Mouse (Mus musculus) B cell, adult 2 months (primary cell): ENCODE measurements around the gene Pglyrp2.
A peak's percentile ranks its signal among the peaks of the same experiment; 100 is the strongest.

Experiments
- DNase-seq, 2 experiments: peaks; one replicate each; pipeline ENCODE4 v3.0.0; 2022

Pglyrp2 gene

DNA sequence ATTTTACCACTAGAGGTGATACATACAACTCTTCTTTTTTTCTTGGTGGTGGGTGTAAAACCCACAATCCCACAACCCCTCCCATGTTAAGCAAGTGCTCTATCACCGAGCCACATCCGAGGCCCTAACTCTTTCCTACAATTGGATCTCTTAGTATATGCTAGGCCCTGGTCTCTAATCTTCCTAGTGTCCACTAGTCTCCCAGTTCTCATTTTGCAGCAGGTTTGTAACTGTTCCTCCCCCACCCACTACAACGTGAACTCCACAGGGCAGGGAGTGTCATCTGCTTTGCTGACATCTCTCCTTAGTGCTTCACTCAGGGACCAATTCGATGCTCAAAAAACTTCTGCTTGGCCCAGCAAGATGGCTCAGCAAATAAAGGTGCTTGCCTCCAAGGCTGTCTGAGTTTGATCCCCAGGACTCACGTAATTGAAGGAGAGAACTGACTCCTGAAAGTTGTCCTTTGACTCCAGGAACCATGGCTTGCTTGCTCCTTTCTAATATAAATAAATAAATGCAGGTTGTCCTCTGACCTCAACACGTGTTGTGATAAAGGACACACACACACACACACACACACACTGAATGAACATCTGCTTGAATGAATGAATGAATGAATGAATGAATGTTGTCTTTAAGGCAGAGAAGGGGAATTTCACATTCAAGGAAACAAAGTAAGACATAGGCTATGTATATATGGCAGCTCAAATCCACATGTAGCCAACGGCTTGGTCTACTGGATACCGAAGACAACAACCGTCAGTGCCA is 21.8 kb downstream of the Pglyrp2 start:
- DNase-seq, result no peak

DNA sequence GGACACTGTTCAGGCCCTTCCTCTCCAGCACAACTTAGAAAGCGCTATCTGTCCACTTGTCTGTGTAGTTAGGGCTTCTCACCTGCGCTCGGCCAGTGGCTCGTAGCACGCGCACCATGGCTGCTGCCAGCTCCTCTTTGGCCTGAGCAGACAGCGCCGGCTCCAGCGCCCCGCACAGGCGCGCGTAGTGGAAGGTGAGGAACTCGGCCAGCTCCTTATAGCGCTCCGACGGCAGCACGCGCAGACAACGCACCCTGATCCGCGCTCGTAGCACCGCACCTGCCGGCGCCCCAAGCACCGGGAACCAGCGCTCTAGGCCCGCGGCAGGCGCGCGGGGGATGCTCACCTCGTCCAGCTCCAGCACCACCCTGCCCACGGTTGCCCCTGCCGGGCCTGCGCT is 27.7 kb downstream of the Pglyrp2 start:
- no peak for DNase-seq

DNA sequence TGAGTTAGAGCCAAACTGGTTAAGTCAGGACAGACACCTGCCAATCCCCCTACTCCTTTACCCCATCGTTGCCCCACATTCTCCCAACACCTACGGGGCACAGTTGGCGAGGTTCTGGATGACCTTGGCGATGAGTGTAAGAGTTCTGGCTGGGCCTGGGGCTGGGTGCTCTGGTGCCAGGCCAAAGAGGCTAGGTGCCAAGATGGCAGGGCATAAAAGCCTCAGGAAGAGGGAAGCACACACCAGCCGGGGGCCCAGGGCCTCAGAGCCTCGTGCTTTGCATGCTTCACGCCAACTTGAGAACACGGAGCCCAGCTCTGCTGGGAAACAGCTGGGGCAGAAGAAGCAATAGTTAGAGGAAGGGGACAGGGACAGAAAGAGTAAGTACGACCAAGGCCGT is 30.0 kb downstream of the Pglyrp2 start:
- DNase-seq, result no peak

DNA sequence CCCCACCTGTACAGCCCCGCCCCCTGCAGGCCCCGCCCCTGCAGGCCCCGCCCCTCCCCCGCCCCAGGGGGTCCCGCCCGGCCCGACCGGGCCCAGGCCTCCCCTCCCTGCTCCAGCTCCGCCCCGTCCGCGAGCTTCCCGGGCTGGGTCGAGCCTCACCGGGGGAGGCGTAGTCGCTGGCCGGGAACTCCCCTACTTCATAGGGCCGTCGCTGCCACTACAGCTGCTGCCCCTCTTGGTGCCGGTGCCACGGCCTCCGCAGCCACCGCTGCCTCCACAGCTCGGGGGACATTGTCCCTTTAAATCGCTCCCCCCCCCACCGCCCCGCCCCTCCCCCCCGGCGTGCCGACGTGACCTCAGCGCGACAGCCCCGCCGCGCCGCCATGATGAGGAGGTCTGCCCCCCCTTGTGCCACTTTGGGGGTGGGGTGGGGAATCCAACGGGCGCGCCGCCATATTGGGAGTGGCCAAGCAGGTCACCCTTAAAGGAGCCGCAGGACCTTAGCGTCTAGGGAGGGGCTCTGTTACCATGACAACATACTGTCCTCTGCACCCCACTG is 34.8 kb downstream of the Pglyrp2 start, which contains the start of gene Wiz:
Gene Wiz, minus strand, starts transcription at position 339 of the 559 bp plus-strand sequence.
- peak; percentile 94 to 95 for DNase-seq

DNA sequence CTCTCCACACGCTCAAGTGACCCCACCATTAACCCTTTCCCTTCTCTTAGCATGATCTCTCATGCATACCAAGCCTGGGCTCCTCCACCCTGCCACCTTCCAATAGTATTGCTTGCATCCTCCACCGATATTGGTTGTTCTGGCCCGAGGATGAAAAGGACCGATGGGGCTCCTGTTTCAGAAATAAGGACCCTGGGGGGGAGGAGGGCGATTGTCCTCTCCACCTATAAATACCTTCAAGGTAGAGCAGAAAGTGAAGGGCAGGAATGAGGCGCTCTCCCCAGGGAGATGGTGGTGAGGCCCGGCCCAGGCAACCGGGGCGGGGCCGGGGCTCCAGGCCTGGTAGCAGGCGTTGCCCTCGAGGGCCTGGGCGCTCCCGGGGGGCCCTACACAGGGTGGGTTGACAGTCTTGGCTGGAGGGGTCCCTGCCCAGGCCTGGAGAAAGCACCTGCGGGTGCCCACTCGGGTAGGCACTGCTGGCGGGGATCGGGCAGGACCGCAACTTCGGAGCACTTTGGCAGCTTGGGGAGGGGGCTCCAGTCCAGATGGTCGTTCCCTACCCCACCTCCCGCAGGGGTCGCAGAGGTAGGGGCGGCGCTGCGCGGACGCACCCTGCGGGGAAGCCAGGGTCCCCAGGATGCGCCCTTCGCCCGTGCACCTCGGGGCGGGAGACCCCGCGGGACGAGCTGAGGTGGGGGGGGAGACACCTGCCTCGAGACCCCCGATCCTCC is 35.4 kb downstream of the Pglyrp2 start:
- peak; percentile 56 to 59 for DNase-seq

DNA sequence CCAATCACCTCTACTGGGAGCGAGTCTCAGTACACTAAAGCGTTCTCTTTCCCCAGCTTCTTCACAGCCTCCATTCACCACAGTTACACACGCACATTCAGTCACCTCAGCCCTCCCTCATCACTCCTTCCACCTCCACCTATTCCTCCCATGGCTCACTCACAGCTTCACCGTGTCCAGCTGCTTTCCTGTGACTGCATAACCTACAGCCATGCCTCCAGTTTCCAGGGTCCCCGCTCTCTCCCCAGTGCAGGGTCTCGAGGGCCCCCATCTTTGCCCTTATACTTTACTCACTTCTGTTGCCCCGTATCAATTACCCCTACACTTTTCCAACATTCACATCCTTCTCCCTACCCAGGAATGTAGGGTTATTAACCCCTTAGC is 36.0 kb downstream of the Pglyrp2 start:
- no peak for DNase-seq

DNA sequence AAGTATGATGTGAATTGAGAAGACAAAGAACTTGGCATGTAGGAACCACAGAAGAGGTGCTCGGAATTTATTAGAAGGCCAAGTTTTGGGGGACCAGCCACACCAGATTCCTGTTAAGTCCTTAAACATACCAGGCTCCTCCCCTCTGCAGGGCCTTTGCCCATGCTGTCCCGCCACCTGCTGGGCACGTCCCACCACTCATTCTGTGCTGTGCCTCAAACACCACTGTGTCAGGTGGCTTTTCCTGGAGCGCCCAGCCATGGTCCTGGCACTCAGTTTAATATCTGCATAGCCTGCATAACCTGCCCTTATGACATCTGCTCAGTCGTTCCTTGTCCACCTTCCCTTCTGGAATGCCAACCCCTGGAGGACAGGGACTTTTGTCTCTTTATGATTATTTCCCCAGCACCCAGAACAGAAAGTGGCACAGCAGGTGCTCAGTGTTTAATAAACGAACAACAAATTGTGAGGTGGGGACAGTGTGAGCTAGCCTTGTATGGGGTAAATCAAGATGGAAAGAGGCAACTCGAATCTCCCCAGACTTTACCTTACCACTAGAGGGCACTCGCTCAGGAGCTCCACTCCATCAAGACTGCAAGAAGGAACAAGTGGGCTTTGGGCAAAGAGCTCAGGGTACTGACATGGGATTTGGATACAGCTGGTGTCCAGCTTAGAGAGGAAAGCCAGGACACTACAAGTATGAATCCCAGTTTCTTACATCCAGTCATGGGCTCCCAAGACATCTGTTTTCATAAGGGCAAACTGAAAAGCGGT is 37.1 kb downstream of the Pglyrp2 start:
- DNase-seq, result peak; percentile 65 to 66

DNA sequence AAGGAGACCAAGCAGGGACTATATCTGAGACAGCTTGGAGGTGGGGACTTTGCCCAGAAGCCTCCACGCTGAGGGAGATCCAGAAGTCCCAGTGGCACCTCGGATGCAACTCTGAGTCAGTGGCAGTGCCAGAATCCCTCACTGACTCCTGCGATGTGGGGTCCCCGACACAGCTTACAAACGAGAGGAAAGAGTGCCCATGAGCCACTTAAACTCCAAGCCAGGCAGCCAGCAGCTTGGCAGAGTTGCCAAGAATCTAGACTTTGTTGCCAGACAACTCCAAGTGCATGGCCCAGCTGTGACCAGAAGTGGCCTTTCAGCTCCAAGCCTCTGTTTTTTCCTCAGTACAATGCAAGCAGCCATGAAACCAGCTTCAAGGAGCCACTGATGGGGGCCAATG is 40.3 kb downstream of the Pglyrp2 start:
- no peak for DNase-seq

DNA sequence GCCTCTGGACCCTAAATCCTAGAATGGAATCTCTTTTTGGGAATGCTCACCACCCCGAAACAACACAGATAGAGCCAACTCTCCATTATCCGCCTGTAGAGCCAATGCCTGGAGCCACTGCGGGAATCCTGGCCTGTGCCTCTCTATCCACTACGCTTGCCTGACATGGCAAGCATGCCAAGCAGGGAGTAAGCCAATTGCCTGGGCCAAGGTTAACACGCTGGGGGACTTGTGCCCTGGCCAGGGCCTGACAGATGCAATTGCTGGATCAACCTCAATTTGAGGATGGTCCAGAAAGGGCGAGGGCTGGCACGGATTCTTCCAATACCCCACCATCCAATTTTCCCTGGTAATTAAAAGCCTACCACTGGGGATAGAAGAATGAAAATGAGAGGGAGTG is 41.4 kb downstream of the Pglyrp2 start:
- no peak for DNase-seq

DNA sequence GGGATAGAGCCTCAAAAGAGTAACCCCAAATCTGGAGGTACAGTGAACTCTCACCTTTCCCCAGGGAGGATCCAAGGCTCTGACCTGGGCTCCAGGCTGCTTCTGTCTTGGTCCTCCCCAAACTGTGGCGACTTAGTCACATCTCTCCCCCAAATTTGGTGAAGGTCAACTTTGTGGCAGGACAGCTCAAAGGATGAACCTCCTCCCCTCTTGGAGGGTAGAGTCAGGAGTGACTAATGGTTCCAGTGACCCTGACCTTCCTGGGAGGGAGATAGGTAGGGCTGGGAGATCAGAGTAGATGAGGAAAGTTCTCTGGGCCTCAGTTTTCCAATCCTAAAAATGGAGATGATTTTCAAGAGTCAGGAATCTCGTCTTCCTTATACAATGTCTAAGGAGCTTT is 45.2 kb downstream of the Pglyrp2 start:
- DNase-seq, result no peak

DNA sequence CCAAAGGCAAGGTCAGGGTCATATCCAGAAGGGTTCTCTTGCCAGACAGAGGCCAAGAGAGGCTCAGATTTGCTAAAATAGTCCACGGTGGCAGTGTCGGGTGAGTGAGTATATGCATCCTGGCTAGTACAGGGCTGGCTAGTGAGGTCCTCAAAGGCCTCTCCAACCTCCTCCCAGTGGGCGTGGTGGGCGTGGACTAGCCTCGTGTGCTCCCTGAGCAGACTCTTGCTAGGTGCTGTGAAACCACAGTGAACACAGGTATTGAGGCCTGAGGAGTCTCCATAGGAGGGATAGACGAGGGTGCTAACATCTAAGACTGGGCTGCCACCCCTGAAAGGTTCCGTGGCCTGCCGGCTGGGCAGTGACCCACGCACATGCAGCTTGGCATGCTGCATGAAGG is 46.8 kb downstream of the Pglyrp2 start:
- no peak for DNase-seq

DNA sequence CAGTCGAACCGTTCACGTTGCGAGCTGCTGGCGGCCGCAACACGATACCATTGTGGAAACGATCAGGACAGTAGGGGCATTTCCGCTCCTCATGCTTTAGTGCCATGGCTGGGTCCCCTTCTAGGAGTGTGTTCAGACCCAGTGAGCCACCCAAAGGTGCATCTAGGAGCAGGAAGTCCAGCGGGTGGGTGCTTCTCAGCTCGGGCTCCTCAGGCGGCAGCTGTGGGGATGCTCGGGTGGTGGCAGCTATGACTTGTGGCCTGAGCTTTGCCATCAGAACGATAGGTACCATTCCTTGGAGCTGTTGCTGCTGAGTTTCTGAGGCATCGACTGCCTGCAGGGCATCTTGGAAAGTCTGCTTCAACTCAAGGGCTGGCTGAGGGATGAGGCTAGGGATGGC is 47.5 kb downstream of the Pglyrp2 start:
- no peak for DNase-seq

DNA sequence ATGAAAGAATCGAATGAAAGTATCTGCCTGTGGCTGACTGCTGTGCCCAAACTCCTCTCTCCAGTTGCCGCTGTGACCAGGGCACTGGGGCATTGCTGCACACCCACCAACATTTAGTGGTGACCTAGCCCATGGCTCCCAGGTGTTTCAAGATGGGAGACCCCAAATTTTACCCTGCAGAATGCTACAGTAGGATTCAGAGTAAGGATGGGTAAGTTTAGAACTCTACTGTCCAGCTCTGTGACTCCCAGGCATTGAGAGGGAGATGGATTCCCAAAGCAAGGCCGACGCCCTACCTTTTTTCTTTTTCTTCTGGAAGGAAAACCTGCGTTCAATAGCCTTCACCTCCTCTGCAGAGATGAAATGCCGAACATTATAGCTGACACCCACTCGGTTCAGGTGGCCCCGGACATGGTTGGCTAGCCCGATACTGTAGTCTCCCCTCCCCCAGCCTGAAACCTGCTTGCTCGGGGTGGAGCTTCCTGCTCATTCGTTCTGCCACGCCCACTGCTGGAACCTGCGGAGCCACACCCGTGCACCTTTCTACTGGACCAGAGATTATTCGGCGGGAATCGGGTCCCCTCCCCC is 54.9 kb downstream of the Pglyrp2 start:
- DNase-seq, result no peak

DNA sequence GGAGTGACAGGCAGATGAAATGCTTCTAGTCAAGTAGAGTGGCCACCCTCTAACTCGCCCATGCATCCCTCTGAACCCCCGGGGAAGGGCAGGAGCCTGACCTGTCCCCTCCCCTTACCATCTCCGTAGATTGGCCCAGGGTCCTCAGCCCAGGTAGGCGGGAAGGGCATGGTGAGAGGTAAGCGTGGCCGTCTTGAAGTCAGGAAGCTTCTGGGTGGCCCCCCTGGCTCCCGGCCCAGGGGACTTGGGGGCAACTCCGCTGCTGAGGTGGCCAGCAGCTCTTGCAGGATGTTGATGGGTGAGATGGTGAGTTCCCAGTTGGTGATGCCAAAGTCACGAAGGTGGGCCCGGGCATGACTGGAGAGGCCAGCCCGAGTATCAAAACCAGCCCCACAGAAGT is 56.3 kb downstream of the Pglyrp2 start:
- no peak for DNase-seq

DNA sequence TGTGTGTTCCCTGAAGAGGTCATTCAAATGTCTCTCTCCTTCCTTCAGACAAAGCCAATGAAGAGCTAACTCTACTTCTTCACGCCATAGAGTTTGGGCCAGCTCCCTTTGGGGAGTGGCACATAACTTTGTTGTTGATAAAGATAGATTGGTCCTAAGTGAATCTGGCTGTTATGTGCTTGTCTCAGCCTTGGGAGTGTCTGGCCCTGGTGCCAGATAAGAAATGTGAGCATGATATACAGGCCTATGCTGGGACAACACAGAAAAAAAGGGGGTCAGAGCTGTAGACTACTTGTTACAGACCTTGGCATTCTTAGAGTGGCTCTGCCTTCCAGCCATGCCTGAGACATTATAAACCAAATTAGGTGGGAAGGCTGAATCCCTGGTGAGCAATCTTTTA is 58.7 kb downstream of the Pglyrp2 start:
- DNase-seq, result no peak

DNA sequence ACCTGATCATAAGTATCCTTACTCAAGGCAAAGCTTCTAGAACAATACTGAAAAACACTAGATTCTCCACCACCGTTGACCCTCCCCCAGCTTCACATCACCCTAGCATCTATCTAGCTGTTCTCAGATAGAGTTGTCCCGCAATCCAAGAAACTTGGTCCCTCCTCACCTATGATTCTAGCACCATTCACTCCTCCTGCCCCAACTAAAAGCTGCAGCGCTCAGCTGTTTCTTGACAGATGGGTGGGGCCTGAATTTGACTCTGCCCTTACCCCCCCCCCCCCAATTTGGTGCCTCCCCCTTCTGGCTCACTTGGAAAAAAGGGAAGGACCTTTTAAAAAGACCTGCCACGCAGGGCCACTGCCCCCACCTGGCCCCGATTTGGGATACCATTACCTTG is 59.1 kb downstream of the Pglyrp2 start:
- DNase-seq, result no peak

DNA sequence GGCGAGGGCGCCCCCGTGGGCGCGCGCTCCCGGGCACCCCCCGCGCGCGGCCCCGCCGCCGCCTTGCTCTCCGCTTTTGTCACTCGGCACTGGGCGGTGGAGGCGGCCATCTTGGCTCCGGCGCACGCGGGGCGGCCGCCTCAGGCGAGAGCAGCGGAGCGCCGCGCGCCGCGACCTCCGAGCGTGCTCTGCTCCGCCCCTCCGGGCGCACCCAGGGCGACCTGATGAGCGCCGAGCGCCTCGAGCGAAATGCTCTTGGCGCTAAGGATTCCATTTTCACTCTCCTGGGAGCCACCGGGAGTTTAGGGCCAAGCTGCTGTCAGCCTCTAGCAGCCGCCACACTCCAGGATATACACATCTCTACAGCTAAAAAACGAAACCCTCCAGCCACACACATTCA is 59.6 kb downstream of the Pglyrp2 start:
- peak; percentile 84 to 85 for DNase-seq

DNA sequence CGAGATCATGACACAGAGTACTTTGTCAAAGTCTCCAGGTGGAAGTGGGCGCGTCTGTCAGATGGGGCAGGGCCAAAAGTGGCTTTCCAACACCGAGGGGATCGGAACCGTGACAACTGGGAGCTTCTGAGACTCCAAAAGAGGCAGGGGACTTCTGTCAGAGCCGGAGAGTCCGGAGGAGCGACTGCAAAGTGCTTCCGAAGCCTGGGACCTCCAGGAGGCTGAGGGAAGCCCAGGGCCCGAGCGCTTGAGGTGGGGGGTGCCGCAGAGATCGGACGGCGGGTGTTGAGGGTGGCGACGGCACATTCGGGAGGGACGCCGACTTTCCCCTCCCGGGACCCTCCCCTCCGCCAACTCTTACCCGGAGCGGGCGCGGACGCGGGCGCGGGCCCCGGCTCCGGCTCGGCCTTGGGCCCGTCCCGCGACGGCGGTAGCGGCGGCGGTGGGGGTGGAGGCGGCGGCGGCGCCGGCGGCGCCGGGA is 60.1 kb downstream of the Pglyrp2 start:
- DNase-seq, result peak; percentile 12 to 22

DNA sequence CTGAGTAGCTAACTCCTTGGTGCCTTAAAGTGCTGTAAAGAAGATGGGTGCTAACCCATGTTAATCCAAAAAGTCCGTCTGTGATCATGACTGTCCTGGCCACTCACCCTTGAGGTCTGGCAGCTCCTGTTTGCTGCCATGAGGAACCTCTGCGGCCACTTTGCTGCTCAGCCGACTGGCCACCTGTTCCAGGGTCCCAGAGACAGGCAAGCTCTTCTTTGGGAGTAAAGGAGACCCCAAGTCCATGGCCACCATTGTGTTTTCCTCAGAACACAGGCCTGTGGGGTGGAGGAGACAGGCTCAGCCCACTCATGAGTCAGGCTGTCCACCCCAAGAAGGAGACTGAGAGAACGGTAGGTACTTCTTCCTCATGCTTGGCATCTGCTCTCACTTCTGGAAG is 61.3 kb downstream of the Pglyrp2 start:
- DNase-seq, result no peak
